Mouse (Mus musculus): ENCODE results near the gene Pbx3.

- no peak for TF ChIP-seq GATA1 (IDR thresholded peaks at IDR 0.05; ENCODE audit: low read length)
- TF ChIP-seq TAL1 (IDR thresholded peaks at IDR 0.05; ENCODE audit: low read length) = no peak
Measured at GRCm38 (mm10) chr2:34370349-34370724, 2.6 kb downstream of the Pbx3 start.
